Mouse (Mus musculus) liver, embryonic 12.5 days (tissue): ENCODE measurements at regions not wholly inside any gene's neighbourhood (a gene's known extent, or its start where the extent isn't known, plus 50 kb on each side); places are given as distances from the start of the nearest gene placed in this dataset.

Experiments
- ATAC-seq: fragments of 200-750 bp; cut with Nextera tagmentation; 2 replicates; pipeline ENCODE4 v1.8.0; 2017; ENCODE audit warnings: moderate number of reproducible peaks, mild to moderate bottlenecking, moderate library complexity
- H3K27ac ChIP-seq: fragments of 300-500 bp; sonication (generic); 2 replicates; pipeline ENCODE4 v1.5.1; 2016; ENCODE audit warnings: mild to moderate bottlenecking
- H3K27me3 ChIP-seq: fragments of 300-500 bp; sonication (generic); replicated peaks from 2 replicates; pipeline ENCODE4 v1.6.1; 2016; ENCODE audit warnings: mild to moderate bottlenecking, moderate library complexity
- H3K36me3 ChIP-seq: fragments of 300-500 bp; sonication (generic); 2 replicates; pipeline ENCODE4 v1.6.1; 2016; ENCODE audit warnings: mild to moderate bottlenecking, moderate library complexity
- H3K4me1 ChIP-seq: fragments of 300-500 bp; sonication (generic); 2 replicates; pipeline ENCODE4 v1.6.1; 2016
- H3K4me2 ChIP-seq: fragments of 300-500 bp; sonication (generic); 2 replicates; pipeline ENCODE4 v1.6.1; 2016; ENCODE audit warnings: mild to moderate bottlenecking, moderate library complexity
- H3K4me3 ChIP-seq: fragments of 300-500 bp; sonication (generic); 2 replicates; pipeline ENCODE4 v1.5.1; 2016; ENCODE audit warnings: mild to moderate bottlenecking, moderate library complexity
- H3K9ac ChIP-seq: fragments of 300-500 bp; sonication (generic); 2 replicates; pipeline ENCODE4 v1.6.1; 2016; ENCODE audit warnings: mild to moderate bottlenecking, moderate library complexity
- H3K9me3 ChIP-seq: fragments of 300-500 bp; sonication (generic); replicated peaks from 2 replicates; pipeline ENCODE4 v1.6.1; 2016; ENCODE audit warnings: mild to moderate bottlenecking, moderate library complexity
- WGBS: fragments of 180-500 bp; shearing (Covaris S2); methylation state at CpG from one replicate; pipeline ENCODE4 v1.1.7; 2016; ENCODE audit not compliant: insufficient replicate concordance; 5-methylcytosine and 5-hydroxymethylcytosine counted together

DNA sequence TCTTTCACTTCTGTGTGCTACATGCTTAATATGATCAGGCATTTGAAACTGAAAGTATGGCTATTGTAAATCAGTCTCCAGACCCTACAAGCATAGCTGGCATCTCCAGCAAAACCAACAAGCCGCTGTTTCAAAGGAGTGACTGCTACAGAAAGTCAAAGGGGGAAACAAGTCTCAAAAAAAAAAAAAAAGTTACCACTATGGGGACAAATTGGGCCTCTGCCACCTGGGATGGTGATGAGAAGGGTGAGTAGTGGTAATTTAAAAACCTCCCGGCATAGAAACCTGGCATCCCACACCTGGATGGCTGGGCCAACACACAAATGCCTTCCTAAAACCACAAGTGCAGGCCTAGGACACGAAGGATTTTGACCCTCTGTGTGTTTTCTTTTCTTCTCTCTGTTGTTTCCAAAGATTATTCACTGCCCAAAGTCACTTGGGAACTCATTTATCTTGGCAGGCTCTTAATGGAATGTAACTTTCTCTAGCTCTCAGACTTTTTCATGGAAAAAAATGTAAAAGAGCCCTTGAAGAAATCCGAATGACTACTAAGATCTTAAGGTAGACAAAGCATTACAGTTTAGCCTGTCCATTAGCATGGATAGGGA, 78.9 kb upstream of the Dlg1 start:
- Histone ChIP-seq H3K27ac (no peak overlapping the region), H3K4me3 (no peak overlapping the region), H3K27me3 (peaks cover 26% of the 10 kb centered on the region), H3K4me1 (peaks cover 20% of the 10 kb centered on the region), H3K36me3 (no peaks in the 10 kb centered on the region), H3K9ac (no peak overlapping the region), H3K4me2 (no peak overlapping the region), H3K9me3 (no peaks in the 10 kb centered on the region)
- 67% methylated on average over 4 of the region's 4 CpGs for WGBS
- ATAC-seq, result no peak

DNA sequence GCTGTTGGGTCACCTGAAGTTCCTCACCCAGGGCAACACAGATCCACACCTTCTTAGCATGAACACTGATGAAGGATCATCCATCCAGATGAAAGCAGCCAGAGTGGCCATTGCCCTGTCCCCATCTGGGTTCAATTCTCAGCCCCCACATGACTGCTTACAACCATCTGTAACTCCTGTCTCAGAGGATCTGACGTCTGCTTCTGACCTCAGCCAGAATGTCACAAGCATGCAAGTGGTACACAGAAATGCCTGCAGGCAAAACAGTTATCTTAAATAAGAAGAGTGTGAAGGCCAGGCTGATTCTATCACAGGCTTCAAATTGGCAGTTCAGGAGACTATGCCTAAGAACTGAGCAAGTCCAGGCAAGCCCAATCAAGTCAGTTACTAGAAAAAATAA, 76.2 kb upstream of the Dlg1 start:
- Histone ChIP-seq H3K27me3 (peaks cover 15% of the 10 kb centered on the region), H3K9ac (no peak overlapping the region), H3K4me3 (no peak overlapping the region), H3K27ac (no peak overlapping the region), H3K9me3 (no peaks in the 10 kb centered on the region), H3K4me1 (peaks cover 27% of the 10 kb centered on the region), H3K4me2 (no peak overlapping the region), H3K36me3 (no peaks in the 10 kb centered on the region)
- ATAC-seq, result no peak
- 35% methylated on average over 1 of the region's 1 CpGs for WGBS

- no peak overlapping the region for H3K4me3 ChIP-seq
- H3K36me3 ChIP-seq, result no peaks in the 10 kb centered on the region
- peaks cover 43% of the 10 kb centered on the region for H3K4me1 ChIP-seq
- H3K27me3 ChIP-seq, result peaks cover 3% of the 10 kb centered on the region; the same call in 1 of the 2 replicates
- 70% methylated on average over 6 of the region's 6 CpGs for WGBS
- ATAC-seq, result no peak
- no peak overlapping the region for H3K27ac ChIP-seq
- no peak overlapping the region for H3K4me2 ChIP-seq
- H3K9me3 ChIP-seq, result no peaks in the 10 kb centered on the region
- H3K9ac ChIP-seq, result no peak overlapping the region
Observed at GRCm38 (mm10) chr16:31589576-31589975, 73.7 kb upstream of the Dlg1 start.

DNA sequence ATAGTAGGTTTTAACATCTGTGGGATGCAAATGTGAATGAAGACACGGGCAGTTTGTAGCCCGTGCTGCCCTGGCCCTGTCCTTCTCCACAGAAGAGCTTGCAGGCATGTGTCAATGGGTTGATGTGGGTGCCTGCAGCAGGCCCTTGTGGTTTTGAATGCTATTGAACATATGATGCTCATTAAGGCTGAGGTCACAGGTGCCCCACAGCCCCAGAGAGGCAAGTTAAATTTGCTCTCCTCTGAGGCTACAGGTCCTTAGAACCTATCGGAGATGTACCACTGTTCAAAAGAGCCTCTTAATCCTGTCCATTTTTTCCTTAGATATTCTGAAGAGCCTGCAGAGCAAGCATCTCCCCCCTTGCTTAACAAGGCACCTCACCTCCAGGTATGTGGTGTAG, 71.7 kb upstream of the Dlg1 start:
- 69% methylated on average over 3 of the region's 3 CpGs for WGBS
- H3K4me1 ChIP-seq, result peaks cover 43% of the 10 kb centered on the region
- H3K9me3 ChIP-seq, result no peaks in the 10 kb centered on the region
- no peak overlapping the region for H3K27ac ChIP-seq
- no peaks in the 10 kb centered on the region for H3K36me3 ChIP-seq
- H3K9ac ChIP-seq, result no peak overlapping the region
- H3K4me3 ChIP-seq, result no peak overlapping the region
- H3K27me3 ChIP-seq, result no peaks in the 10 kb centered on the region
- H3K4me2 ChIP-seq, result peak overlapping the region; percentile 9; the same call in 1 of the 2 replicates
- ATAC-seq, result no peak

DNA sequence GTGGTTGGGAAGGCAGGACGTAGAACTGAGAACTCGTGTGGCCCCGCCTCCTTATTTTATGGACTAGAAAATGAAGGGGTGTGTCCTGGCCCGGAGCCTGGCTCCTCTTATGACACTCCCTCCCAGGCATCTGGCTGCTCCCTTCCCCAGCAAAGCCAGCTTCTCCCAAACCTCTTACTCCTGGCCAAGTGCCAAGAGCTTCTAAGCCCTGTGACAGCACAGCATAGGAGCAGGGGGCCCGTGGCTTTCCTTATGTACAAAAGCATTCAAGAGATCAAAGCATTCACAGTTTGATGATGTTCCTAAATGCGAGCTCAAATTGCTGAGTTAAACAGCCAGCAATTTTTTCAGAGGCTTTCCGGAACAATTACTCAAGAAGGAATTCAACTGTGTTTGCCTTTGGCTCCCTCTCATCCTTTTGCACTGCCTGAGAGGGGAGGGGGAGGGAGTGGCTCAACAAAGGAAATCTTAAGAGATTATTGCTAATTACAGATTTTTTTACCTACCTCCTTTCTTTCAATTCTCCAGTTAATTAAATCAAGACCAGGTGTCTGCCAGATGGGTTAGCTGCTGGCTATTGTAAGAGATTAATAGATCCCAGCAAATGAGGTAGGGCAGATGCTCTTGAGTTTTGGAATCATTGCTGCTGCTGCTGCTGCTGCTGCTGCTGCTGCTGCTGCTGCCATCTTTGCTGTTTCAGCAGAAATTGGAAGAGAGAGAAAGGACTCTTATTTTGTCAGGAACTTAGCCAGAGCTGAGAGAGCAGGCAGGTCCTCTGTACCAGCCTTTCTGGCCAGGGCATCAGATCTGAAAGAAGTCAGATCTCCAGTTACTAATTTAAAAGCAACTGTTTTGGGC, 71.0 kb upstream of the Dlg1 start:
- H3K4me2 ChIP-seq, result peak overlapping the region; percentile 9
- peaks cover 42% of the 10 kb centered on the region for H3K4me1 ChIP-seq
- no peak overlapping the region; the same call in 1 of the 2 replicates for H3K9ac ChIP-seq
- no peaks in the 10 kb centered on the region for H3K36me3 ChIP-seq
- ATAC-seq, result peak; percentile 79
- no peaks in the 10 kb centered on the region for H3K27me3 ChIP-seq
- peak overlapping the region; percentile 22; the same call in 1 of the 2 replicates for H3K27ac ChIP-seq
- 24% methylated on average over 7 of the region's 7 CpGs for WGBS
- H3K9me3 ChIP-seq, result no peaks in the 10 kb centered on the region
- no peak overlapping the region for H3K4me3 ChIP-seq

- no peaks in the 10 kb centered on the region for H3K9me3 ChIP-seq
- no peaks in the 10 kb centered on the region for H3K27me3 ChIP-seq
- H3K36me3 ChIP-seq, result no peaks in the 10 kb centered on the region
- WGBS, result 56% methylated on average over 9 of the region's 9 CpGs
- H3K4me1 ChIP-seq, result peaks cover 42% of the 10 kb centered on the region
- no peak overlapping the region for H3K4me3 ChIP-seq
- no peak for ATAC-seq
- H3K4me2 ChIP-seq, result peak overlapping the region; percentile 13; the same call in 1 of the 2 replicates
- no peak overlapping the region for H3K9ac ChIP-seq
- H3K27ac ChIP-seq, result 0 out of 2 replicates have a peak overlapping the region, but pooled peaks have one; percentile 22
Observed at GRCm38 (mm10) chr16:31592973-31593683, 70.1 kb upstream of the Dlg1 start.

DNA sequence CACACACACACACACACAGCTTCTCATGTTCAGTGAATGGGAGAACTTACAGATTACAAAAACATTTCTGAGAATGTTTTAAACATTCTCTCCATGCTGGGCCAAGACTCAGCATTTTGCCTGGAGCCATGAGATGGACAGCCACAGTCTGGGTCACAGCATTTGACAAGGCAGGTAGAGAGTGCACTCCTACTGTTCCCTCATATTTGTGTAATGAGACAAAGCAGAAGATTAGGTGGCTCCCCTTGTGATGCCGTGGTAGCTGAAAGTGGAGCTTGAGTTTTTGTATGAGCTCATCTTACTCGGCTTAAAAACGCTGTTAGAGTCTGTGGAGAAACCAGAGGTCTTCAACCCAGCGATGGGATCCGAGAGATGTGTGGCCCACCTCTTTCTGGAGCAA, 65.3 kb upstream of the Dlg1 start:
- H3K9me3 ChIP-seq, result no peaks in the 10 kb centered on the region
- peak overlapping the region; percentile 65 for H3K4me2 ChIP-seq
- H3K27ac ChIP-seq, result peak overlapping the region; percentile 93
- peaks cover 62% of the 10 kb centered on the region for H3K4me1 ChIP-seq
- H3K9ac ChIP-seq, result peak overlapping the region; percentile 59
- peak; percentile 53 for ATAC-seq
- H3K36me3 ChIP-seq, result no peaks in the 10 kb centered on the region
- 0 out of 2 replicates have a peak, but pooled peaks cover 11% of the 10 kb centered on the region for H3K27me3 ChIP-seq
- WGBS, result 27% methylated on average over 5 of the region's 5 CpGs
- no peak overlapping the region for H3K4me3 ChIP-seq

DNA sequence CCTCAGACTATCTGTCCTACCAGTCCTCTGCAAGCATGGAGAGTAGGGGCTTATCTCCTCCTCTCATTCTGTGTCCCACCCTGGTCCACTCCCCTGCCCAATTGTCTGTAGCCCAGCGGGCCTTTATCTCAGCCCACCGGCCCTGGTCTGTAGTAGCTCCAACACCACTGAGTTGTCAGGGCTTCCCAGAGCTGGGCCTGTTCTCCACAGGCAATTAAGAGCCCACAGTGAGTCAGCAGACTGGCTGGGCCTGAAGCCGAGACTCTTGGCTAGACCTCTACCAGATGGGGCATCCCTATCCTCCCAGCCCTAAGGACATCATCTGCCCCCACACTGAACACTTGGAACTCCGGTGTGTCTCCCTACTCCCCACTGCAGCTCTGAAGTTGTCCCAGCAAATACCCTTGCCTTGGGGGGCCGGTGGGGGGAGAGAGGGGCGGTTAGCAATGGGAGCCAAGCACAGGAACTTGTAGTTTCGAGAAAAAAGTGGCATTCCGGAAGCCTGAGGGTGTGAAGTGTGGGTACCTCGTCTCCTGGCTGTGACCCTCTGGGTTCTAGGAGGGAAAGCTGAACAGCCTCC, 64.7 kb upstream of the Dlg1 start:
- H3K4me2 ChIP-seq, result peak overlapping the region; percentile 65
- H3K4me1 ChIP-seq, result peaks cover 59% of the 10 kb centered on the region
- H3K36me3 ChIP-seq, result no peaks in the 10 kb centered on the region
- H3K27ac ChIP-seq, result peak overlapping the region; percentile 93
- peak overlapping the region; percentile 18; the same call in 1 of the 2 replicates for H3K4me3 ChIP-seq
- 0 out of 2 replicates have a peak, but pooled peaks cover 14% of the 10 kb centered on the region for H3K27me3 ChIP-seq
- ATAC-seq, result peak; percentile 99
- peak overlapping the region; percentile 68 for H3K9ac ChIP-seq
- no peaks in the 10 kb centered on the region for H3K9me3 ChIP-seq
- WGBS, result 32% methylated on average over 9 of the region's 9 CpGs

DNA sequence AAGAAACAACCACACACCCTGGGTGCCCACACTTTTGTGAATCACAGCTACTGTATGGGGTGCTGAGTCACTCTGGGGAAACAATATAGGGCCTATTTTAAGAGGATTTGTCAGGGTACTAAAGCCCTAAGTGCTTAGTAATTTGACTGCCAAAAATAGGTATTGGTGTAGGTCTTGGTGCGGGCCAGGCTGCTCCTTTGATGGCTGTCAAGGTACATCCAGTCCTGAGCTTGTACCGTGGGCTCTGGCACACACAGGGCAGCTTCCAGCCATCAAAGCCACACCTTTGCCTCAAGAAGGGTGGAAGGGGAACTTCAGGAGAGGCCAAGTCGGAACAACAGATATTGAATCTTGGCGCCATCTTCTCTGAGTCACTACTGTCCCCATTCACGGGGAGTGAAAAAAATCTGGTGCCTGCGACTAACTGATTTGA, 64.2 kb upstream of the Dlg1 start:
- Histone ChIP-seq H3K4me3 (peak overlapping the region; percentile 18; the same call in 1 of the 2 replicates), H3K4me2 (peak overlapping the region; percentile 65), H3K27me3 (0 out of 2 replicates have a peak, but pooled peaks cover 14% of the 10 kb centered on the region), H3K9me3 (no peaks in the 10 kb centered on the region), H3K9ac (peak overlapping the region; percentile 68), H3K4me1 (peaks cover 57% of the 10 kb centered on the region), H3K27ac (peak overlapping the region; percentile 93), H3K36me3 (no peaks in the 10 kb centered on the region)
- ATAC-seq, result no peak
- 63% methylated on average over 6 of the region's 6 CpGs for WGBS

GRCm38 (mm10) chr16:31601278-31601677, 62.0 kb upstream of the Dlg1 start:
- Histone ChIP-seq H3K9me3 (no peaks in the 10 kb centered on the region), H3K27me3 (0 out of 2 replicates have a peak, but pooled peaks cover 14% of the 10 kb centered on the region), H3K4me1 (peaks cover 76% of the 10 kb centered on the region), H3K4me3 (no peak overlapping the region), H3K9ac (no peak overlapping the region), H3K27ac (no peak overlapping the region), H3K4me2 (no peak overlapping the region), H3K36me3 (no peaks in the 10 kb centered on the region)
- 89% methylated on average over 3 of the region's 3 CpGs for WGBS
- ATAC-seq, result no peak

DNA sequence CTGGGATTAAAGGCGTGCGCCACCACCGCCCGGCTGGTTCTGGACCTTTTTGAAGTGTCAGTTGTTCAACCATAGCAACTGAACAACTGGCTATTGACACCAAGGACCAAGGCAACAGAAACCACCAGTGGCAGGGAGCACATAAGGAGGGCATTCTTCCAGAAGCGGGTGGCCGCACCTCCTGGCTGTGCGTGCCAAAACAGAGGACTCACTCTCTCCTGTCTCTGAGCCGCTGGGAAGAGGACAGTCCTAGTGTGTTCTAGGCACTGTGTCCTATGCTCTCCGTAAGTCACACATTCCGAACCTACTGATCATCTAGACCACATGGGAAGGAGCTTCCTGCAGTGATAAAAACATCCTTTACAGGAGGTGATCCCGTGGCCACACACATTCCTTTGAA, 60.1 kb upstream of the Dlg1 start:
- Histone ChIP-seq H3K36me3 (no peaks in the 10 kb centered on the region), H3K4me2 (no peak overlapping the region), H3K9ac (no peak overlapping the region), H3K4me3 (no peak overlapping the region), H3K4me1 (peaks cover 83% of the 10 kb centered on the region), H3K27me3 (0 out of 2 replicates have a peak, but pooled peaks cover 14% of the 10 kb centered on the region), H3K9me3 (no peaks in the 10 kb centered on the region), H3K27ac (no peak overlapping the region)
- no peak for ATAC-seq
- 71% methylated on average over 11 of the region's 11 CpGs for WGBS
